Mouse (Mus musculus): ENCODE measurements around the gene A1cf. TPM values are rescaled to one million over a fixed set of nuclear protein-coding genes. Genes with fewer than 3 reads are reported as not detected.

The A1cf gene
- polyA plus RNA-seq, 1 experiment from 2014 or later = not detected

GRCm38 (mm10) chr19:31905671-31906070 lies 37.1 kb downstream of the A1cf start:
- ATAC-seq (ENCODE audit: insufficient number of reproducible peaks, insufficient read depth, low FRiP score, low read depth) = no peak
- Histone ChIP-seq H3K4me3 (ENCODE audit: control insufficient read depth in 1 of 2, insufficient read depth in 1 of 2, low read depth in 1 of 2, low read length in 2 of 2) (no peak overlapping the region), H3K4me1 (ENCODE audit: control insufficient read depth in 2 of 2, insufficient read depth in 2 of 2, low read length in 2 of 2) (no peaks in the 10 kb centered on the region; a peak in 2 of 4 replicates), H3K9ac (ENCODE audit: low read length) (no peak overlapping the region), H3K36me3 (ENCODE audit: control insufficient read depth, insufficient read depth, low read length) (no peaks in the 10 kb centered on the region), H3K4me2 (ENCODE audit: low read length) (no peak overlapping the region), H3K9me3 (ENCODE audit: control insufficient read depth, low read length) (no peaks in the 10 kb centered on the region), H3K27me3 (ENCODE audit: control insufficient read depth, insufficient read depth, low read length) (no peaks in the 10 kb centered on the region), H3K27ac (replicated peaks in 1 of 2; ENCODE audit: control insufficient read depth in 1 of 2, insufficient read depth in 1 of 2, low read depth in 2 of 2, low read length in 2 of 2) (no peak overlapping the region)
- 43% methylated on average over 7 of the region's 7 CpGs for WGBS

- no peaks in the 10 kb centered on the region for H3K27me3 ChIP-seq (ENCODE audit: control insufficient read depth, insufficient read depth, low read length)
- no peaks in the 10 kb centered on the region; a peak in 2 of 4 replicates for H3K4me1 ChIP-seq (ENCODE audit: control insufficient read depth in 2 of 2, insufficient read depth in 2 of 2, low read length in 2 of 2)
- H3K36me3 ChIP-seq (ENCODE audit: control insufficient read depth, insufficient read depth, low read length) = no peaks in the 10 kb centered on the region
- no peak for ATAC-seq (ENCODE audit: insufficient number of reproducible peaks, insufficient read depth, low FRiP score, low read depth)
- H3K4me3 ChIP-seq (ENCODE audit: control insufficient read depth in 1 of 2, insufficient read depth in 1 of 2, low read depth in 1 of 2, low read length in 2 of 2) = no peak overlapping the region
- WGBS = 55% methylated on average over 6 of the region's 6 CpGs
- H3K9ac ChIP-seq (ENCODE audit: low read length) = no peak overlapping the region
- H3K4me2 ChIP-seq (ENCODE audit: low read length) = no peak overlapping the region
- H3K9me3 ChIP-seq (ENCODE audit: control insufficient read depth, low read length) = no peaks in the 10 kb centered on the region
- no peak overlapping the region for H3K27ac ChIP-seq (replicated peaks in 1 of 2; ENCODE audit: control insufficient read depth in 1 of 2, insufficient read depth in 1 of 2, low read depth in 2 of 2, low read length in 2 of 2)
Measured at GRCm38 (mm10) chr19:31910423-31910822, 41.9 kb downstream of the A1cf start.

- no peak for ATAC-seq (ENCODE audit: insufficient number of reproducible peaks, insufficient read depth, low FRiP score, low read depth)
- Histone ChIP-seq H3K27ac (replicated peaks in 1 of 2; ENCODE audit: control insufficient read depth in 1 of 2, insufficient read depth in 1 of 2, low read depth in 2 of 2, low read length in 2 of 2) (no peak overlapping the region), H3K4me1 (ENCODE audit: control insufficient read depth in 2 of 2, insufficient read depth in 2 of 2, low read length in 2 of 2) (no peaks in the 10 kb centered on the region), H3K4me3 (ENCODE audit: control insufficient read depth in 1 of 2, insufficient read depth in 1 of 2, low read depth in 1 of 2, low read length in 2 of 2) (no peak overlapping the region), H3K36me3 (ENCODE audit: control insufficient read depth, insufficient read depth, low read length) (no peaks in the 10 kb centered on the region), H3K9ac (ENCODE audit: low read length) (no peak overlapping the region), H3K4me2 (ENCODE audit: low read length) (no peak overlapping the region), H3K9me3 (ENCODE audit: control insufficient read depth, low read length) (no peaks in the 10 kb centered on the region), H3K27me3 (ENCODE audit: control insufficient read depth, insufficient read depth, low read length) (no peaks in the 10 kb centered on the region)
- 81% methylated on average over 4 of the region's 4 CpGs for WGBS
Measured at GRCm38 (mm10) chr19:31913946-31914345, 45.4 kb downstream of the A1cf start.

GRCm38 (mm10) chr19:31920357-31920756 lies 51.8 kb downstream of the A1cf start:
- Histone ChIP-seq H3K36me3 (ENCODE audit: control insufficient read depth, insufficient read depth, low read length) (no peaks in the 10 kb centered on the region), H3K4me2 (ENCODE audit: low read length) (no peak overlapping the region), H3K27ac (replicated peaks in 1 of 2; ENCODE audit: control insufficient read depth in 1 of 2, insufficient read depth in 1 of 2, low read depth in 2 of 2, low read length in 2 of 2) (no peak overlapping the region), H3K27me3 (ENCODE audit: control insufficient read depth, insufficient read depth, low read length) (no peaks in the 10 kb centered on the region), H3K4me3 (ENCODE audit: control insufficient read depth in 1 of 2, insufficient read depth in 1 of 2, low read depth in 1 of 2, low read length in 2 of 2) (no peak overlapping the region), H3K9me3 (ENCODE audit: control insufficient read depth, low read length) (no peaks in the 10 kb centered on the region), H3K9ac (ENCODE audit: low read length) (no peak overlapping the region), H3K4me1 (ENCODE audit: control insufficient read depth in 2 of 2, insufficient read depth in 2 of 2, low read length in 2 of 2) (no peaks in the 10 kb centered on the region)
- no peak for ATAC-seq (ENCODE audit: insufficient number of reproducible peaks, insufficient read depth, low FRiP score, low read depth)
- WGBS = 93% methylated on average over 4 of the region's 4 CpGs

- Histone ChIP-seq H3K9me3 (ENCODE audit: control insufficient read depth, low read length) (no peaks in the 10 kb centered on the region), H3K27me3 (ENCODE audit: control insufficient read depth, insufficient read depth, low read length) (no peaks in the 10 kb centered on the region), H3K36me3 (ENCODE audit: control insufficient read depth, insufficient read depth, low read length) (no peaks in the 10 kb centered on the region), H3K4me3 (ENCODE audit: control insufficient read depth in 1 of 2, insufficient read depth in 1 of 2, low read depth in 1 of 2, low read length in 2 of 2) (no peak overlapping the region), H3K9ac (ENCODE audit: low read length) (no peak overlapping the region), H3K4me1 (ENCODE audit: control insufficient read depth in 2 of 2, insufficient read depth in 2 of 2, low read length in 2 of 2) (no peaks in the 10 kb centered on the region), H3K4me2 (ENCODE audit: low read length) (no peak overlapping the region), H3K27ac (replicated peaks in 1 of 2; ENCODE audit: control insufficient read depth in 1 of 2, insufficient read depth in 1 of 2, low read depth in 2 of 2, low read length in 2 of 2) (no peak overlapping the region)
- 66% methylated on average over 5 of the region's 5 CpGs for WGBS
- no peak for ATAC-seq (ENCODE audit: insufficient number of reproducible peaks, insufficient read depth, low FRiP score, low read depth)
Measured at GRCm38 (mm10) chr19:31921852-31922251, 53.3 kb downstream of the A1cf start.

GRCm38 (mm10) chr19:31923615-31924352 lies 55.2 kb downstream of the A1cf start:
- Histone ChIP-seq H3K27me3 (ENCODE audit: control insufficient read depth, insufficient read depth, low read length) (no peaks in the 10 kb centered on the region), H3K9ac (ENCODE audit: low read length) (no peak overlapping the region), H3K4me3 (ENCODE audit: control insufficient read depth in 1 of 2, insufficient read depth in 1 of 2, low read depth in 1 of 2, low read length in 2 of 2) (no peak overlapping the region), H3K36me3 (ENCODE audit: control insufficient read depth, insufficient read depth, low read length) (no peaks in the 10 kb centered on the region), H3K4me2 (ENCODE audit: low read length) (no peak overlapping the region), H3K27ac (replicated peaks in 1 of 2; ENCODE audit: control insufficient read depth in 1 of 2, insufficient read depth in 1 of 2, low read depth in 2 of 2, low read length in 2 of 2) (no peak overlapping the region), H3K4me1 (ENCODE audit: control insufficient read depth in 2 of 2, insufficient read depth in 2 of 2, low read length in 2 of 2) (no peaks in the 10 kb centered on the region), H3K9me3 (ENCODE audit: control insufficient read depth, low read length) (no peaks in the 10 kb centered on the region)
- WGBS = 77% methylated on average over 6 of the region's 6 CpGs
- ATAC-seq (ENCODE audit: insufficient number of reproducible peaks, insufficient read depth, low FRiP score, low read depth) = no peak

- no peak for ATAC-seq (ENCODE audit: insufficient number of reproducible peaks, insufficient read depth, low FRiP score, low read depth)
- 74% methylated on average over 7 of the region's 7 CpGs for WGBS
- H3K9ac ChIP-seq (ENCODE audit: low read length) = no peak overlapping the region
Measured at GRCm38 (mm10) chr19:31950793-31951489, 82.4 kb downstream of the A1cf start.

More at GRCm38 (mm10) chr19:31950793-31951489, 82.4 kb downstream of the A1cf start:
- no peaks in the 10 kb centered on the region for H3K4me1 ChIP-seq (ENCODE audit: control insufficient read depth in 2 of 2, insufficient read depth in 2 of 2, low read length in 2 of 2)
- no peaks in the 10 kb centered on the region for H3K36me3 ChIP-seq (ENCODE audit: control insufficient read depth, insufficient read depth, low read length)
- H3K4me2 ChIP-seq (ENCODE audit: low read length) = no peak overlapping the region
- no peak overlapping the region for H3K27ac ChIP-seq (replicated peaks in 1 of 2; ENCODE audit: control insufficient read depth in 1 of 2, insufficient read depth in 1 of 2, low read depth in 2 of 2, low read length in 2 of 2)
- H3K27me3 ChIP-seq (ENCODE audit: control insufficient read depth, insufficient read depth, low read length) = no peaks in the 10 kb centered on the region
- H3K9me3 ChIP-seq (ENCODE audit: control insufficient read depth, low read length) = no peaks in the 10 kb centered on the region
- H3K4me3 ChIP-seq (ENCODE audit: control insufficient read depth in 1 of 2, insufficient read depth in 1 of 2, low read depth in 1 of 2, low read length in 2 of 2) = no peak overlapping the region

Data from heart, embryonic 14.5 days (tissue).